Mouse (Mus musculus): ENCODE measurements around the gene Tmem102.

GRCm38 (mm10) chr11:69800392-69801197 is 4.8 kb downstream of the Tmem102 start:
- TF ChIP-seq POLR2A (IDR thresholded peaks at IDR 0.05; ENCODE audit: insufficient read depth, low read length) (no peak), CTCF (IDR thresholded peaks at IDR 0.05; ENCODE audit: low read depth, low read length) (no peak), EP300 (IDR thresholded peaks at IDR 0.05; ENCODE audit: insufficient read depth, low read depth, low read length) (no peak)
